Mouse (Mus musculus): Measurements from ENCODE around the gene Cd3e. TPM values are rescaled to one million over a fixed set of nuclear protein-coding genes. Genes with fewer than 3 reads are reported as not detected.

The Cd3e gene
- polyA plus RNA-seq, 1 experiment: 0.02 TPM

- Histone ChIP-seq H3K4me1 (ENCODE audit: control insufficient read depth) (no peaks in the 10 kb centered on the region), H3K27me3 (ENCODE audit: control insufficient read depth) (peaks cover 6% of the 10 kb centered on the region), H3K9me3 (ENCODE audit: control insufficient read depth, low read length) (no peaks in the 10 kb centered on the region), H3K36me3 (ENCODE audit: control insufficient read depth) (no peaks in the 10 kb centered on the region), H3K4me3 (replicated peaks) (no peak overlapping the region)
- no peak for TF ChIP-seq TAL1 (IDR thresholded peaks at IDR 0.05; ENCODE audit: low read length)
- no peak for TF ChIP-seq GATA1 (IDR thresholded peaks at IDR 0.05; ENCODE audit: low read length)
Measured at GRCm38 (mm10) chr9:45024187-45024586, 14.8 kb upstream of the Cd3e start.

GRCm38 (mm10) chr9:45023638-45024037 is 14.2 kb upstream of the Cd3e start:
- no peaks in the 10 kb centered on the region for H3K9me3 ChIP-seq (ENCODE audit: control insufficient read depth, low read length)
- TF ChIP-seq TAL1 (IDR thresholded peaks at IDR 0.05; ENCODE audit: low read length) (no peak), GATA1 (IDR thresholded peaks at IDR 0.05; ENCODE audit: low read length) (no peak)
- H3K36me3 ChIP-seq (ENCODE audit: control insufficient read depth): no peaks in the 10 kb centered on the region
- peaks cover 3% of the 10 kb centered on the region for H3K27me3 ChIP-seq (ENCODE audit: control insufficient read depth)
- H3K4me3 ChIP-seq (replicated peaks): no peak overlapping the region
- H3K4me1 ChIP-seq (ENCODE audit: control insufficient read depth): no peaks in the 10 kb centered on the region

DNA sequence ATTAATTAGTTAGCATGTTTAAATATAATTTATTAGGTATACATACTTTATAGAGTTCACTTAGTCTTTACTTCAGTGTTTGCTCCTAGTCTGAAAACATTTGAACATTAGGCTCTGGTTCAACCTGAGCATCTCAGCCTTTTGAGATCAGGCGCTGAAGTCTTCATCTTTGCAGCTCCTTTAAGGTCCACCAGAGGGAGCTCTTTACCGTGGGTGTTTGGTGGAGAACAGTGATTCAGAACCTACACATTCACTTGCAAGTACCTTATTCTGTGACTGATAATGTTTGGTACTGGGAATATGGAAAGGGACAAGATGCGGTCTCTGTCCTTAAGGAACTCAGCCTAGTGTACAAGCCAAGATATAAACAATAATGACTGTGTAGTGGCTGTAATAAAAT is 13.4 kb upstream of the Cd3e start:
- TF ChIP-seq GATA1 (IDR thresholded peaks at IDR 0.05; ENCODE audit: low read length) (no peak), TAL1 (IDR thresholded peaks at IDR 0.05; ENCODE audit: low read length) (no peak)
- Histone ChIP-seq H3K27me3 (ENCODE audit: control insufficient read depth) (peaks cover 3% of the 10 kb centered on the region), H3K36me3 (ENCODE audit: control insufficient read depth) (no peaks in the 10 kb centered on the region), H3K9me3 (ENCODE audit: control insufficient read depth, low read length) (no peaks in the 10 kb centered on the region), H3K4me3 (replicated peaks) (no peak overlapping the region), H3K4me1 (ENCODE audit: control insufficient read depth) (no peaks in the 10 kb centered on the region)

DNA sequence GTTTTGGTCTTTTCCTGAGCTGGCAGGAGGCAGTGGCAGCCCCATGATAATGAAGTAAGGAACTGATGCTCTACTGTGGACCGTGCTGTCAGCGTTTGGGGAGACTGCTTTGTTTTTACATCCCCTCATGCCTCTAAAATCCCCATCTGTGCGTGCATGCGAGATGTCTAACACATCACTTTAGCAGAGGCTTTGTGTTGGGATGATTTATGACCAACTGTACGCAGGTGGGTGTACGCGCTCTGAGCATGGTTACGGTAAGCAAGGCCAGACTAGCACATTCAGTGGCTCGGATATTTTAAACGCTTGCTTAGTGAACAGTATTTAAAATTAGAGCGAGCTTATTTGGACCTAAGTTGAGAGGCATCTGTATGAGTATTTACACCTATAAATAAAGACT is 8.6 kb upstream of the Cd3e start:
- Histone ChIP-seq H3K9me3 (ENCODE audit: control insufficient read depth, low read length) (peaks cover 2% of the 10 kb centered on the region; the same call in 1 of the 2 replicates), H3K4me1 (ENCODE audit: control insufficient read depth) (no peaks in the 10 kb centered on the region), H3K27me3 (ENCODE audit: control insufficient read depth) (no peaks in the 10 kb centered on the region), H3K36me3 (ENCODE audit: control insufficient read depth) (no peaks in the 10 kb centered on the region), H3K4me3 (replicated peaks) (no peak overlapping the region)
- no peak for TF ChIP-seq GATA1 (IDR thresholded peaks at IDR 0.05; ENCODE audit: low read length)
- no peak for TF ChIP-seq TAL1 (IDR thresholded peaks at IDR 0.05; ENCODE audit: low read length)

- Histone ChIP-seq H3K9me3 (ENCODE audit: control insufficient read depth, low read length) (peaks cover 2% of the 10 kb centered on the region; the same call in 1 of the 2 replicates), H3K27me3 (ENCODE audit: control insufficient read depth) (no peaks in the 10 kb centered on the region), H3K36me3 (ENCODE audit: control insufficient read depth) (no peaks in the 10 kb centered on the region), H3K4me3 (replicated peaks) (no peak overlapping the region), H3K4me1 (ENCODE audit: control insufficient read depth) (no peaks in the 10 kb centered on the region)
- no peak for TF ChIP-seq TAL1 (IDR thresholded peaks at IDR 0.05; ENCODE audit: low read length)
- TF ChIP-seq GATA1 (IDR thresholded peaks at IDR 0.05; ENCODE audit: low read length): no peak
Measured at GRCm38 (mm10) chr9:45015841-45016240, 6.4 kb upstream of the Cd3e start.

- TF ChIP-seq GATA1 (IDR thresholded peaks at IDR 0.05; ENCODE audit: low read length) (no peak), TAL1 (IDR thresholded peaks at IDR 0.05; ENCODE audit: low read length) (no peak)
- Histone ChIP-seq H3K4me1 (ENCODE audit: control insufficient read depth) (no peaks in the 10 kb centered on the region), H3K4me3 (replicated peaks) (no peak overlapping the region), H3K36me3 (ENCODE audit: control insufficient read depth) (no peaks in the 10 kb centered on the region), H3K9me3 (ENCODE audit: control insufficient read depth, low read length) (peaks cover 2% of the 10 kb centered on the region; the same call in 1 of the 2 replicates), H3K27me3 (ENCODE audit: control insufficient read depth) (no peaks in the 10 kb centered on the region)
Measured at GRCm38 (mm10) chr9:45014879-45015278, 5.5 kb upstream of the Cd3e start.

DNA sequence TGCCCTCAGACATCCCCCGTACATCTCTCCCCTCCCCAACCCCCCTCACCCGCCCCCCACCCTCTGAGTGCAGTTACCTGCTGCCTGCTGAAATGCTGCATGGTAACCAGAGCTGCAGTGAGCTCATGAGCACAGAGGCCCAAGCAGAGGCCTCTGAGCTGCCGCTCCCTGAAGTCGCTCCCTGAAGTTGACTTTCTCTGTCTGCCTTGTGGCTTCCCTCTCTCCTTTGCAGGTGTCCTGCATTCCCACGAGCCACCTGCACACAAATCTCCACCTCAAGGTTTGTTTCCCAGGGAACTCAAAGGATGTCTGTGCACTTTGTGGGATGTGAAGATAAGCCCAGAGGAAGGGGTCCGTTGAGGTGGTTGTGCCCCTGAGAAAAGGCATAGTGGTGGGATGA is 1.9 kb upstream of the Cd3e start:
- H3K27me3 ChIP-seq (ENCODE audit: control insufficient read depth): 0 out of 2 replicates have a peak, but pooled peaks cover 2% of the 10 kb centered on the region
- H3K36me3 ChIP-seq (ENCODE audit: control insufficient read depth): no peaks in the 10 kb centered on the region
- no peak for TF ChIP-seq TAL1 (IDR thresholded peaks at IDR 0.05; ENCODE audit: low read length)
- TF ChIP-seq GATA1 (IDR thresholded peaks at IDR 0.05; ENCODE audit: low read length): no peak
- peaks cover 2% of the 10 kb centered on the region; the same call in 1 of the 2 replicates for H3K9me3 ChIP-seq (ENCODE audit: control insufficient read depth, low read length)
- H3K4me3 ChIP-seq (replicated peaks): no peak overlapping the region
- no peaks in the 10 kb centered on the region for H3K4me1 ChIP-seq (ENCODE audit: control insufficient read depth)

GRCm38 (mm10) chr9:45010461-45010860 is 1.0 kb upstream of the Cd3e start:
- H3K4me3 ChIP-seq (replicated peaks): no peak overlapping the region
- H3K9me3 ChIP-seq (ENCODE audit: control insufficient read depth, low read length): peaks cover 2% of the 10 kb centered on the region; the same call in 1 of the 2 replicates
- 0 out of 2 replicates have a peak, but pooled peaks cover 2% of the 10 kb centered on the region for H3K27me3 ChIP-seq (ENCODE audit: control insufficient read depth)
- TF ChIP-seq GATA1 (IDR thresholded peaks at IDR 0.05; ENCODE audit: low read length) (no peak), TAL1 (IDR thresholded peaks at IDR 0.05; ENCODE audit: low read length) (no peak)
- H3K4me1 ChIP-seq (ENCODE audit: control insufficient read depth): no peaks in the 10 kb centered on the region
- no peaks in the 10 kb centered on the region for H3K36me3 ChIP-seq (ENCODE audit: control insufficient read depth)

DNA sequence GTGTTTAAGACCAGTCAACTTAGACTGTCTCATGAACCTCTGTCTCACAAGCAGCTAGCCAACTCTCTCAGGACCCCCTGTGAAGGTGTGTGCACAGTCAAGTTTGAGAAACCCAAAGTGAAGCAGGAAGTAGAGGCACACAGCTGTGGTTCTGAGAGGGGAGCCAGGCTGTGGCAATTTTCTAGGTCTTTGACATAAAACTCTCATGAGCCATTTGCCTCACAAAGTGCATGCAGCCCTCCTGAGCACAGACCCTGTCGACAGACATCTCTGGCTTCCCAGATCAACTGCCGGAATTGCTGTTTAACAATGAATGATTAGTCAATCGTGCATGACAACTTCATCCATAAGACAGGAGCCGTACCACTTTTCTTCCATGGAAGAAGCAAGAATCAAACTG is 1.1 kb downstream of the Cd3e start:
- Histone ChIP-seq H3K36me3 (ENCODE audit: control insufficient read depth) (no peaks in the 10 kb centered on the region), H3K4me3 (replicated peaks) (no peak overlapping the region), H3K4me1 (ENCODE audit: control insufficient read depth) (no peaks in the 10 kb centered on the region), H3K27me3 (ENCODE audit: control insufficient read depth) (0 out of 2 replicates have a peak, but pooled peaks cover 2% of the 10 kb centered on the region), H3K9me3 (ENCODE audit: control insufficient read depth, low read length) (no peaks in the 10 kb centered on the region)
- TF ChIP-seq GATA1 (IDR thresholded peaks at IDR 0.05; ENCODE audit: low read length) (no peak), TAL1 (IDR thresholded peaks at IDR 0.05; ENCODE audit: low read length) (no peak)

- Histone ChIP-seq H3K36me3 (ENCODE audit: control insufficient read depth) (no peaks in the 10 kb centered on the region), H3K4me3 (replicated peaks) (no peak overlapping the region), H3K27me3 (ENCODE audit: control insufficient read depth) (0 out of 2 replicates have a peak, but pooled peaks cover 2% of the 10 kb centered on the region), H3K4me1 (ENCODE audit: control insufficient read depth) (no peaks in the 10 kb centered on the region), H3K9me3 (ENCODE audit: control insufficient read depth, low read length) (no peaks in the 10 kb centered on the region)
- TF ChIP-seq TAL1 (IDR thresholded peaks at IDR 0.05; ENCODE audit: low read length): no peak
- no peak for TF ChIP-seq GATA1 (IDR thresholded peaks at IDR 0.05; ENCODE audit: low read length)
Measured at GRCm38 (mm10) chr9:45007404-45007803, 2.0 kb downstream of the Cd3e start.
